Mouse (Mus musculus): ENCODE measurements at regions not wholly inside any gene's neighbourhood (a gene's known extent, or its start where the extent isn't known, plus 50 kb on each side); places are given as distances from the start of the nearest gene placed in this dataset.

GRCm38 (mm10) chr7:63313096-63313495, 100.7 kb upstream of the Chrna7 start:
- WGBS = 77% methylated on average over 1 of the region's 1 CpGs
- ATAC-seq = no peak
- H3K27ac ChIP-seq (ENCODE audit: low read length) = no peak overlapping the region
- no peak overlapping the region for H3K4me2 ChIP-seq (ENCODE audit: low read depth, low read length)
- H3K9me3 ChIP-seq (ENCODE audit: control insufficient read depth, low read length) = no peaks in the 10 kb centered on the region
- H3K27me3 ChIP-seq (replicated peaks; ENCODE audit: control insufficient read depth, insufficient read depth, low read length) = no peaks in the 10 kb centered on the region
- H3K9ac ChIP-seq (ENCODE audit: low read depth, low read length) = no peak overlapping the region
- no peaks in the 10 kb centered on the region for H3K36me3 ChIP-seq (ENCODE audit: control insufficient read depth, insufficient read depth, low read length)
- no peaks in the 10 kb centered on the region for H3K4me1 ChIP-seq (ENCODE audit: control insufficient read depth, insufficient read depth, low read length)
- H3K4me3 ChIP-seq (ENCODE audit: low read length) = no peak overlapping the region

GRCm38 (mm10) chr7:63319594-63319993, 107.2 kb upstream of the Chrna7 start:
- H3K4me3 ChIP-seq (ENCODE audit: low read length) = no peak overlapping the region
- H3K9ac ChIP-seq (ENCODE audit: low read depth, low read length) = no peak overlapping the region
- 0% methylated on average over 2 of the region's 2 CpGs for WGBS
- H3K4me1 ChIP-seq (ENCODE audit: control insufficient read depth, insufficient read depth, low read length) = no peaks in the 10 kb centered on the region
- no peaks in the 10 kb centered on the region for H3K36me3 ChIP-seq (ENCODE audit: control insufficient read depth, insufficient read depth, low read length)
- no peak for ATAC-seq
- H3K27ac ChIP-seq (ENCODE audit: low read length) = no peak overlapping the region
- H3K4me2 ChIP-seq (ENCODE audit: low read depth, low read length) = no peak overlapping the region
- no peaks in the 10 kb centered on the region for H3K9me3 ChIP-seq (ENCODE audit: control insufficient read depth, low read length)
- no peaks in the 10 kb centered on the region for H3K27me3 ChIP-seq (replicated peaks; ENCODE audit: control insufficient read depth, insufficient read depth, low read length)

DNA sequence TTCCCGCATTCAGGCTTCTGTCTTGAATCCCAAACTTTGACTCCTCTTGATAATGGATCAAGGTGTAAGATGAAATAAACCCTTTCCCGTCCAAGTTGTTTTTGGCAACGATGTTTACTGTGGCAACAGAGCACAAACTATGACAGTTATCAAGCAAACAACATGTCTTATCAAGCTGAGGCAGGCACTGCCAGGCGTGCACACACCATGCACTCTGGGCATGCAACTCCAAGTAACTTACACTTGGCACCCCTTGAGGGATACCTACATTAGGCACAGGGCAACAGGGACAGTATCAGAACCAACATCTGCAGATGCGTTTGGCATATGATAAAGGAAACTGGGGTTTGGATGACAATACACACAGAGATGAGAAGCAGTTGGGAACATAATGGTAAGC, 108.8 kb upstream of the Chrna7 start:
- no peaks in the 10 kb centered on the region for H3K27me3 ChIP-seq (replicated peaks; ENCODE audit: control insufficient read depth, insufficient read depth, low read length)
- H3K36me3 ChIP-seq (ENCODE audit: control insufficient read depth, insufficient read depth, low read length) = no peaks in the 10 kb centered on the region
- 70% methylated on average over 5 of the region's 5 CpGs for WGBS
- no peak overlapping the region for H3K9ac ChIP-seq (ENCODE audit: low read depth, low read length)
- no peak overlapping the region for H3K4me3 ChIP-seq (ENCODE audit: low read length)
- no peak overlapping the region for H3K27ac ChIP-seq (ENCODE audit: low read length)
- no peak overlapping the region for H3K4me2 ChIP-seq (ENCODE audit: low read depth, low read length)
- no peaks in the 10 kb centered on the region for H3K4me1 ChIP-seq (ENCODE audit: control insufficient read depth, insufficient read depth, low read length)
- ATAC-seq = no peak
- no peaks in the 10 kb centered on the region for H3K9me3 ChIP-seq (ENCODE audit: control insufficient read depth, low read length)

DNA sequence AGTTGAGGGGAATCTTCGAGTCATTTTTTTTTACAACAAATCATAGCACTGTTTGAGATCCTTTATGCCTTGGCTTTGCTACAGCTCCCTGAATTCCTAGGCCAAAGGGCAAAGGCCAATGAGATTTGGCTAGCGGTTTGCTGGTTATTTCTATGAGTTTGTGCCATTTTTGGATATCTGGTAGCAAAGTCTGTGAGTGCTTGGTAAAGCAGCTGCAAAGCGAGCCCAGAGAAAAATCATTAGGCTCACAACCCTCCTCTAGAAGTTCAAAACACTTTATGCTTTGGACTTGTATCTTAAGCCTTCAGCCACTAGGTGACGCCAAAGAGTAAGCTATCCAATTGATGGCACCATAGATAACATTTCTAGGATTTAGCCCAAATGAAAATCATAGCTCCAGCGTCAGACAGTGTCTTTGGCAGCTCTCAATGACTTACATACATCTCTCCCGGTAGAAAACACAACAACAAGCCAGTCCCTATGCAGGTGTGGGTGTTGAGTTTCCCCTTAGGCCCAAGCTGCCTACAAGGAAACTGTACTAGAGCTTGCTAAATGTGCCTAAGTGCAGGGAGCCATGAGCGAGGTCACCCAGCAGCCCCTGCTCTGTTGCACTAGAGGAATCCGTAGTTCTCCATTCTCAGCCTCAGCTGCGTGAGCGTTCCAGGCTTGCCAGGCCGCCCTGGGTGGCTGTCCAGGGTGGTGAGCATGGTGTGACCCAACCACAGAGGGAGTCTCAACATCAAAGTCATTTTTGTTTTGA, 109.8 kb upstream of the Chrna7 start:
- H3K4me1 ChIP-seq (ENCODE audit: control insufficient read depth, insufficient read depth, low read length) = no peaks in the 10 kb centered on the region
- ATAC-seq = no peak
- no peaks in the 10 kb centered on the region for H3K27me3 ChIP-seq (replicated peaks; ENCODE audit: control insufficient read depth, insufficient read depth, low read length)
- H3K9ac ChIP-seq (ENCODE audit: low read depth, low read length) = no peak overlapping the region
- H3K4me2 ChIP-seq (ENCODE audit: low read depth, low read length) = no peak overlapping the region
- H3K27ac ChIP-seq (ENCODE audit: low read length) = no peak overlapping the region
- H3K36me3 ChIP-seq (ENCODE audit: control insufficient read depth, insufficient read depth, low read length) = no peaks in the 10 kb centered on the region
- 34% methylated on average over 11 of the region's 11 CpGs for WGBS
- H3K4me3 ChIP-seq (ENCODE audit: low read length) = no peak overlapping the region
- no peaks in the 10 kb centered on the region for H3K9me3 ChIP-seq (ENCODE audit: control insufficient read depth, low read length)

DNA sequence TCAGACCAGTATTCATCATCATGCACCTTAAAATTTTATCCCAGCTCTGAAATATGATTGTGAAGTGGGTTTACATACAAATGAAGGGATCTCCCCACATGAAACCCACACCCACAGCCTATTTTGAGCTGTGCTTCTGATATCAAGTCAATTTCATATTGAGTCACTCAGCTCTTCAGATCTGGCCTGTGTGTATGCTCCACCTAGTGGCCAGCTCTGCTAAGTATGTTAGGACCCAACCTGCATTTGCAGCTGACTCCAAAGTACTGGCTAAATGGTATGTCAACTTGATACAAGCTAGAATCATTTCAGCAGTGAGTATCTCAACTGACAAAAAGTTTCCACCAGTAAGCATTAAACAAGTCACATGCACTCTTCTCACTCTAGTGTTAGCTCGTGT, 109.4 kb upstream of the Otud7a start:
- Histone ChIP-seq H3K9ac (ENCODE audit: low read depth, low read length) (no peak overlapping the region), H3K4me1 (ENCODE audit: control insufficient read depth, insufficient read depth, low read length) (no peaks in the 10 kb centered on the region), H3K4me2 (ENCODE audit: low read depth, low read length) (no peak overlapping the region), H3K4me3 (ENCODE audit: low read length) (no peak overlapping the region), H3K9me3 (ENCODE audit: control insufficient read depth, low read length) (no peaks in the 10 kb centered on the region), H3K27ac (ENCODE audit: low read length) (no peak overlapping the region), H3K27me3 (replicated peaks; ENCODE audit: control insufficient read depth, insufficient read depth, low read length) (no peaks in the 10 kb centered on the region), H3K36me3 (ENCODE audit: control insufficient read depth, insufficient read depth, low read length) (no peaks in the 10 kb centered on the region)
- WGBS = 32% methylated on average over 1 of the region's 1 CpGs
- no peak; the same call in 1 of the 2 replicates for ATAC-seq

DNA sequence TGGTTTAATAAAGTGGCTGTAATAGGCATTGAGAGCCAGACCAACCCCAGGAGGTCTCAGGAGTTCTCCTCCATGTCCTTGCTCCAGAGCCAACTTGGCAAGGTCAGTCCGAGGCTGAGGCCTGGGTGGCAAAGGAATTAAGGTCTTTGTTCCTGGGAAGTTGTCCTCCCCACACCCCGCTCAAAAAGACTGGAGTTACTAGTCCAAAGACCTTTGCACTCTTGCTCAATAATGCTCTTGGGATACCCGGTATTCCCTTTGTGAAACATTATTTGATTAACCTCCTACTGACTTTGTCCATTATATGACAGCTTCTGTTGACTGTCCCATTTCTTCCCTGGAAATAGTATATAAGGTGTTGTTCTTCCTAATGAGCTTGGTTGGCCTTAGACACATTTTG, 108.5 kb upstream of the Otud7a start:
- no peaks in the 10 kb centered on the region for H3K36me3 ChIP-seq (ENCODE audit: control insufficient read depth, insufficient read depth, low read length)
- no peak overlapping the region for H3K4me2 ChIP-seq (ENCODE audit: low read depth, low read length)
- H3K27me3 ChIP-seq (replicated peaks; ENCODE audit: control insufficient read depth, insufficient read depth, low read length) = no peaks in the 10 kb centered on the region
- no peaks in the 10 kb centered on the region for H3K9me3 ChIP-seq (ENCODE audit: control insufficient read depth, low read length)
- H3K9ac ChIP-seq (ENCODE audit: low read depth, low read length) = no peak overlapping the region
- H3K4me1 ChIP-seq (ENCODE audit: control insufficient read depth, insufficient read depth, low read length) = no peaks in the 10 kb centered on the region
- no peak overlapping the region for H3K4me3 ChIP-seq (ENCODE audit: low read length)
- no peak overlapping the region for H3K27ac ChIP-seq (ENCODE audit: low read length)
- 64% methylated on average over 3 of the region's 3 CpGs for WGBS
- 0 out of 2 replicates have a peak, but pooled peaks have one; percentile 31 for ATAC-seq

DNA sequence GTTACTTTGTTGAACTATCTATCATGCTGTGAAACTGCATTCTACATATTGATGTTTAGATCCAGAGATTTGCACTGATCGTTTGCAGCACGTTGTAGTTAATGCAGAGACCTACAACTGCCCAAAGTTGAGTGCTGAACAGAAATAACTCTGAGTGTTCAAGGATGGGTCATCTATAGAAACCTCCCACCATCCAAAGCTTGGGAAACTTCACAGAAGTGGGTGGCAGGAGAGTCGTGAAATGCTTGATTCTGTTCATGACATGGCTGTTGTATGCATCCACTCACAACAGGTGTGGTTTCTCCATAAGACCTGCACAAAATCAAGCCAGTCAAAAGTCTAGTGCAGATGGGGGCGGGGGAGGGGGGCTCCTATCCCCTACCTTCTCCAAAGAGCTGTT, 102.8 kb upstream of the Otud7a start:
- Histone ChIP-seq H3K4me3 (ENCODE audit: low read length) (no peak overlapping the region), H3K9ac (ENCODE audit: low read depth, low read length) (no peak overlapping the region), H3K36me3 (ENCODE audit: control insufficient read depth, insufficient read depth, low read length) (no peaks in the 10 kb centered on the region), H3K27me3 (replicated peaks; ENCODE audit: control insufficient read depth, insufficient read depth, low read length) (no peaks in the 10 kb centered on the region), H3K27ac (ENCODE audit: low read length) (no peak overlapping the region), H3K4me2 (ENCODE audit: low read depth, low read length) (no peak overlapping the region), H3K4me1 (ENCODE audit: control insufficient read depth, insufficient read depth, low read length) (no peaks in the 10 kb centered on the region), H3K9me3 (ENCODE audit: control insufficient read depth, low read length) (no peaks in the 10 kb centered on the region)
- no peak for ATAC-seq
- 65% methylated on average over 4 of the region's 4 CpGs for WGBS

DNA sequence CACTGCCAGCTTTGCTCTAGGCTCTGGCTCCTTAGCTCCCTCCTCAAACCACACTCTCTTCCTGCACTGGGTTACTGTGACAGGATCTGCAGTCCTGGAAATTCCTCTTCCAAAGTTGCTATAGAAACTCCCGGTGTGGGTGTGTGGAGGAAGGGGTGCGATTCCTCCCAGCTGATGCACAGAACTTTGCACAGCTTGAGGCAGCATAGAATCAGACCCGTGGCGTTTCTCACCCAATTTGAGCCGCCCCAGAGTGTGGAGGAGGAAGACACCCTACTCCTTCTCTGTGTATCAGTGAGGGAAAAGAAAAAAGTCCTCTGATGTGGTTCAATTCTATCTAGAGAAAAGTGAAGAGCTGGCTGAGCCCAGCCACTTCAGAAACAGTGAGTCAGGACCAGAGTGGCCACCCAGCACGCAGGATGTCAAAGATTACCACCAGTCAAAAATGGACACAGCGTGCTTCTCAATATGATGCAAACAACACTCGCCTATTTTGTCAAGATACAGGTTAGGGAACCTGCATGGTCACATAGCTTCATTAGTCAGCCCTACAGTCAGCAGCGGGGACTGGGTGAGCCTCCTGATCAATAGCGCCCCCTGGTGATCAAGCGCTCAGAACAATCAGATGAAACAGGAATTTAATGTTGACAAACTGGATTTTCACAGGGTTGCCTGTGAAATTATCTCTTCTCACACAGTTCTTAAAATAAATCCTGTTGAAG, 98.7 kb upstream of the Otud7a start:
- H3K36me3 ChIP-seq (ENCODE audit: control insufficient read depth, insufficient read depth, low read length) = no peaks in the 10 kb centered on the region
- ATAC-seq = no peak
- no peak overlapping the region for H3K9ac ChIP-seq (ENCODE audit: low read depth, low read length)
- H3K4me3 ChIP-seq (ENCODE audit: low read length) = no peak overlapping the region
- H3K27me3 ChIP-seq (replicated peaks; ENCODE audit: control insufficient read depth, insufficient read depth, low read length) = no peaks in the 10 kb centered on the region
- H3K4me2 ChIP-seq (ENCODE audit: low read depth, low read length) = no peak overlapping the region
- no peaks in the 10 kb centered on the region for H3K4me1 ChIP-seq (ENCODE audit: control insufficient read depth, insufficient read depth, low read length)
- no peaks in the 10 kb centered on the region for H3K9me3 ChIP-seq (ENCODE audit: control insufficient read depth, low read length)
- WGBS = 31% methylated on average over 11 of the region's 11 CpGs
- no peak overlapping the region for H3K27ac ChIP-seq (ENCODE audit: low read length)

- no peaks in the 10 kb centered on the region for H3K36me3 ChIP-seq (ENCODE audit: control insufficient read depth, insufficient read depth, low read length)
- no peak overlapping the region for H3K27ac ChIP-seq (ENCODE audit: low read length)
- no peaks in the 10 kb centered on the region for H3K9me3 ChIP-seq (ENCODE audit: control insufficient read depth, low read length)
- H3K4me2 ChIP-seq (ENCODE audit: low read depth, low read length) = no peak overlapping the region
- H3K9ac ChIP-seq (ENCODE audit: low read depth, low read length) = no peak overlapping the region
- no peak for ATAC-seq
- H3K27me3 ChIP-seq (replicated peaks; ENCODE audit: control insufficient read depth, insufficient read depth, low read length) = no peaks in the 10 kb centered on the region
- no peaks in the 10 kb centered on the region for H3K4me1 ChIP-seq (ENCODE audit: control insufficient read depth, insufficient read depth, low read length)
- WGBS = 89% methylated on average over 2 of the region's 2 CpGs
- H3K4me3 ChIP-seq (ENCODE audit: low read length) = no peak overlapping the region
Observed at GRCm38 (mm10) chr7:63346393-63346730, 98.2 kb upstream of the Otud7a start.

All from intestine, embryonic 16.5 days (tissue).